Mouse (Mus musculus): ENCODE results near the gene S100pbp. TPM values are rescaled to one million over a fixed set of nuclear protein-coding genes. Genes with fewer than 3 reads are reported as not detected.

S100pbp gene
- polyA plus RNA-seq, 1 experiment, result 2.0 TPM

DNA sequence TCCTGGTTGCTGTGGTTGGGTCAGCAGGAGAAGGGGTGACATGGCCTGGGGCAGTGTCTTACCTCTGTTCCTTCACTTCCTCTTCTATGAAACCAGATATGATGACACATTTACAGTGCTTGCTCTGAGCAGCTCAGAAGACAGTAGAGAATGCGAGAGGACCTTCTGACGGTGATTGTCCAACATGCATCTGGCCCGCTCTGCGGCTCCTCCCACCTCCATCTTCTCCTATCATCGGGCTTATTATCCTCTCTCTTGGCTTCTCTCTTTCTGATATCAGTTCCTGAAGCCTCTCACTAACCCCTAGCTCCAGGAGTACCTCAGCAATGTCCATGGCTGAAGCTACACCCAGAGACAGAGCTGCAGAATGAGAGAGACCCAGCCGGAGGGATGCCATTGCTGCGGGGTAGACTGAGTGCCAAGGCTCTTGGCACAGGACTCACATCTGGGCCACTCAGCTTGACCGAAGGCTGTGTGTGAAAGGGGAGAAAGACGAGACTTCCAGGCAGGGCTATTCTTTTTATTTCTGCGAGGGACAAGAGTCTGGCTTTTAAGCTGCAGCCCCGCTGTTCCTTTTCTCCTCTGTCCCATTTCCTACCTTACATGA is 47.0 kb downstream of the S100pbp start:
- no peak overlapping the region for H3K4me3 ChIP-seq (replicated peaks)
- H3K4me1 ChIP-seq, result peaks cover 83% of the 10 kb centered on the region
- H3K9me3 ChIP-seq, result no peaks in the 10 kb centered on the region
- peaks cover 45% of the 10 kb centered on the region for H3K27me3 ChIP-seq (replicated peaks)
- H3K36me3 ChIP-seq (replicated peaks; ENCODE audit: low read length), result peaks cover 18% of the 10 kb centered on the region
- TF ChIP-seq GATA1 (IDR thresholded peaks at IDR 0.05; ENCODE audit: borderline replicate concordance, low read length) (no peak), FLI1 (IDR thresholded peaks at IDR 0.05; ENCODE audit: low read length) (no peak)

DNA sequence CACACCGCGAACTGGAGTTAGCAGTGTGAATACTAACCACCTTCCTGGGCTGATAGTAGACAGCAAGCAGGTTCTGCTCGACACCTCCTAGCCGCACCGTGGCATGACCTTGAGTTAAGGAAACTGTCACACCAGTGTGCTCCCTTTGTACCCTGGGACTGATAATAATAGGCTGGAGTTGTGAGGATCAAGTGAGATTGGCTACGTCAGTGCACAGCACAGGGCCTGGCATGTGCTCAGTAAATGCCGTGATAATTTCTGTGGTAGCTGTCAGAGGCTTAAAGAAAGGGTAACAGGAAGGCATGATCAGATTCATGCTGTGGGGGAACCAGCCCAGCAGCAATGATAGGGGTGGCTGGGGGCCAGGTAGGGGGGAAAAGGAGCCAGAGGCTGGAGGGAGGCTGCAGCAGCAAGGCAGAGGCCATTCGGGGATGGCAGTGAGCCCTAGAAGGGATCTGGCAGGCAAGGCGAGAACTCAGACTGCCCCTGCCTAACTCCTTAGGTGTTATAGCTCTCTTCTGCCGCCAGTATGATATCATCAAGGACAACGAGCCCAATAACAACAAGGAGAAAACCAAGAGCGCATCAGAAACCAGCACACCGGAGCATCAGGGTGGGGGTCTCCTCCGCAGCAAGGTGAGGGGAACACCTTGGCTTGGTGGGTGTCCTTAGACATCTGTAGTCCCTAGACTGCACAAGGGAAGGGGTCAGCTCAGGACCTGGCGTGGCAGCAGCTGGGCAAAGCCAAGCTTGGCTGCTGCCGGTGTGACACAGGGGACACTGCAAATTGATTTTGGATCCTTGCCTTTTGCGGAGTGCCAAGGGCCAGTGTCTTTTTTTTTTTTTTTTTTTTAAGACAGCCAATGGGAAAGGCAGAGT is 47.7 kb downstream of the S100pbp start:
- peaks cover 52% of the 10 kb centered on the region for H3K27me3 ChIP-seq (replicated peaks)
- TF ChIP-seq FLI1 (IDR thresholded peaks at IDR 0.05; ENCODE audit: low read length) (no peak), GATA1 (IDR thresholded peaks at IDR 0.05; ENCODE audit: borderline replicate concordance, low read length) (no peak)
- H3K36me3 ChIP-seq (replicated peaks; ENCODE audit: low read length), result peaks cover 17% of the 10 kb centered on the region
- H3K4me3 ChIP-seq (replicated peaks), result peak overlapping the region; percentile 16
- no peaks in the 10 kb centered on the region for H3K9me3 ChIP-seq
- H3K4me1 ChIP-seq, result peaks cover 86% of the 10 kb centered on the region

- H3K4me3 ChIP-seq (replicated peaks), result no peak overlapping the region
- peaks cover 62% of the 10 kb centered on the region for H3K27me3 ChIP-seq (replicated peaks)
- peaks cover 84% of the 10 kb centered on the region for H3K4me1 ChIP-seq
- peaks cover 17% of the 10 kb centered on the region for H3K36me3 ChIP-seq (replicated peaks; ENCODE audit: low read length)
- H3K9me3 ChIP-seq, result no peaks in the 10 kb centered on the region
- TF ChIP-seq GATA1 (IDR thresholded peaks at IDR 0.05; ENCODE audit: borderline replicate concordance, low read length) (no peak), FLI1 (IDR thresholded peaks at IDR 0.05; ENCODE audit: low read length) (no peak)
These were observed 48.7 kb downstream of the S100pbp start for GRCm38 (mm10) chr4:129140808-129141207.

- TF ChIP-seq GATA1 (IDR thresholded peaks at IDR 0.05; ENCODE audit: borderline replicate concordance, low read length) (no peak), FLI1 (IDR thresholded peaks at IDR 0.05; ENCODE audit: low read length) (no peak)
- peaks cover 84% of the 10 kb centered on the region for H3K4me1 ChIP-seq
- peaks cover 72% of the 10 kb centered on the region for H3K27me3 ChIP-seq (replicated peaks)
- H3K4me3 ChIP-seq (replicated peaks), result no peak overlapping the region
- H3K36me3 ChIP-seq (replicated peaks; ENCODE audit: low read length), result peaks cover 9% of the 10 kb centered on the region
- H3K9me3 ChIP-seq, result no peaks in the 10 kb centered on the region
These were observed 49.9 kb downstream of the S100pbp start for GRCm38 (mm10) chr4:129139642-129140041.

- TF ChIP-seq GATA1 (IDR thresholded peaks at IDR 0.05; ENCODE audit: borderline replicate concordance, low read length), result no peak
- Histone ChIP-seq H3K9me3 (no peaks in the 10 kb centered on the region), H3K27me3 (replicated peaks) (peaks cover 77% of the 10 kb centered on the region), H3K4me1 (peaks cover 71% of the 10 kb centered on the region), H3K4me3 (replicated peaks) (peak overlapping the region; percentile 85), H3K36me3 (replicated peaks; ENCODE audit: low read length) (no peaks in the 10 kb centered on the region)
These were observed 51.9 kb downstream of the S100pbp start for GRCm38 (mm10) chr4:129137392-129138321.

- Histone ChIP-seq H3K36me3 (replicated peaks; ENCODE audit: low read length) (no peaks in the 10 kb centered on the region), H3K4me1 (peaks cover 63% of the 10 kb centered on the region), H3K27me3 (replicated peaks) (peaks cover 82% of the 10 kb centered on the region), H3K4me3 (replicated peaks) (peak within 1 kb of the TSS; percentile 85), H3K9me3 (no peaks in the 10 kb centered on the region)
- TF ChIP-seq FLI1 (IDR thresholded peaks at IDR 0.05; ENCODE audit: low read length) (no peak), GATA1 (IDR thresholded peaks at IDR 0.05; ENCODE audit: borderline replicate concordance, low read length) (no peak)
These were observed 52.7 kb downstream of the S100pbp start, which contains the start of gene Fndc5 for GRCm38 (mm10) chr4:129136579-129137391. TSS of gene Fndc5 (plus strand) at chr4:129136999.

- peaks cover 85% of the 10 kb centered on the region for H3K27me3 ChIP-seq (replicated peaks)
These were observed 53.3 kb downstream of the S100pbp start for GRCm38 (mm10) chr4:129136189-129136578.

DNA sequence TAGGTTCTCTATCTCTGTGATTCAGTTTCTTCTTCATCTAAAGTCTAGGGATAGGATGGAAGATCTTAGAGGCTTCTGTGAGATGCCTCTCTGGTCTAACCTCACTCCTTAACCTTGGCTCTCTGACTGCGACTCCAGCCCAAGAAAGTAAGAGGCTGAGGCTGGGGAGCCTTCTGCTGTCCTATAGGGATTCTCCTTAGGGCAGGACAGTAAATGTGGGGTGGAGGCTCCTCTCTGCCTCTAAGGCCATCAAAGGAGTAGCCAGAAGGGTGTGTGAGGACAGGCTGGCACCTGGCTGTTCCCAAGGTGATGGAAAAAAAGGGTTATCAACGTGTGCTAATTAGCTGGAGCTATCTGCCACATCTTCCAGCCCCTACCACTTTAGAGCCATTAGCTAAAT is 53.9 kb downstream of the S100pbp start:
- no peak overlapping the region for H3K4me3 ChIP-seq (replicated peaks)
- peaks cover 63% of the 10 kb centered on the region for H3K4me1 ChIP-seq
- peaks cover 83% of the 10 kb centered on the region for H3K27me3 ChIP-seq (replicated peaks)
- H3K9me3 ChIP-seq, result no peaks in the 10 kb centered on the region
- no peaks in the 10 kb centered on the region for H3K36me3 ChIP-seq (replicated peaks; ENCODE audit: low read length)
- no peak for TF ChIP-seq FLI1 (IDR thresholded peaks at IDR 0.05; ENCODE audit: low read length)
- no peak for TF ChIP-seq GATA1 (IDR thresholded peaks at IDR 0.05; ENCODE audit: borderline replicate concordance, low read length)

More at GRCm38 (mm10) chr4:129136189-129136578, 53.3 kb downstream of the S100pbp start:
- peaks cover 63% of the 10 kb centered on the region for H3K4me1 ChIP-seq
- H3K9me3 ChIP-seq, result no peaks in the 10 kb centered on the region
- no peaks in the 10 kb centered on the region for H3K36me3 ChIP-seq (replicated peaks; ENCODE audit: low read length)
- peak overlapping the region; percentile 85 for H3K4me3 ChIP-seq (replicated peaks)
- TF ChIP-seq FLI1 (IDR thresholded peaks at IDR 0.05; ENCODE audit: low read length) (no peak), GATA1 (IDR thresholded peaks at IDR 0.05; ENCODE audit: borderline replicate concordance, low read length) (no peak)

All from megakaryocyte, embryonic 14.5 days (primary cell).